Mouse (Mus musculus): ENCODE measurements around the gene Unc13d. TPM values are rescaled to one million over a fixed set of nuclear protein-coding genes. Genes with fewer than 3 reads are reported as not detected.

The Unc13d gene
- total and polyA plus RNA-seq, 3 experiments: 8.9 to 15.7 (median 14.0) TPM

DNA sequence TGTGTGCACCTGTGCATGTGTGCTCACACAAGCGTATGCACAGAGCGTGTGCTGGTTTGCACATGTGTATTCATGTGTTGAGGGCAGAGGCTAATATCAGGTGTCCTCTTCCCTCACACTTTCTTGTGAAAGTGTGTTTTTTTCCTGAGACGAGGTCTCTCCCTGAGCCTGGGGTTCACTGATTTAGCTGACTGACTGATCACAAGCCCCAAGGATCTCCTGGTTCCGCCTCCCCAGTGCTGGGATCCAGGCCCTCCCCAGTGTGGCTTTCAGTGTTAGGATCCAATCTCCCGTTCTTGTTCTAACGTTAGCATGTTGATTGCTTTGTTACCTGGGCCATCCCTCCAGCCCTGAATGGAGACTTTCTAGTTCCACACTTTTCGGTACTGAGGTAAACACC, 23.1 kb upstream of the Unc13d start:
- H3K9ac ChIP-seq (ENCODE audit: insufficient read depth, low read depth): no peak overlapping the region
- H3K36me3 ChIP-seq (replicated peaks in 1 of 2; ENCODE audit: control insufficient read depth in 1 of 2, insufficient read depth in 1 of 2, low read length in 1 of 2): no peaks in the 10 kb centered on the region
- H3K9me3 ChIP-seq (replicated peaks; ENCODE audit: low read length): peaks cover 5% of the 10 kb centered on the region
- H3K27ac ChIP-seq (ENCODE audit: insufficient read depth, low read depth): no peak overlapping the region
- H3K4me2 ChIP-seq (ENCODE audit: insufficient read depth, low read depth, poor library complexity, severe bottlenecking): no peak overlapping the region
- H3K4me3 ChIP-seq (replicated peaks in 1 of 3; ENCODE audit: low read depth in 2 of 3, low read length in 2 of 3, poor library complexity in 1 of 3): no peak overlapping the region
- in situ Hi-C loops (cut with MboI; ENCODE audit: low pct_ligation_motif_present, low pct_unique_long_range_greater_than_20kb, low sequenced_read_pairs): no loop called here
- dilution Hi-C loops (cut with MboI; ENCODE audit: extremely low pct_ligation_motif_present, extremely low pct_unique_long_range_greater_than_20kb, low sequenced_read_pairs): no loop called here
- H3K27me3 ChIP-seq (replicated peaks): peaks cover 4% of the 10 kb centered on the region
- no peak for TF ChIP-seq ZC3H11A (IDR thresholded peaks at IDR 0.05; ENCODE audit: low read depth, low read length)
- H3K4me1 ChIP-seq (ENCODE audit: control insufficient read depth in 1 of 2, insufficient read depth in 2 of 2): peaks cover 8 to 14% of the 10 kb centered on the region in 2 experiments
- H3K79me2 ChIP-seq (replicated peaks; ENCODE audit: control insufficient read depth, extremely low read depth, insufficient read depth, poor library complexity, severe bottlenecking): no peaks in the 10 kb centered on the region
- no peak for DNase-seq (ENCODE audit: extremely low read depth)

DNA sequence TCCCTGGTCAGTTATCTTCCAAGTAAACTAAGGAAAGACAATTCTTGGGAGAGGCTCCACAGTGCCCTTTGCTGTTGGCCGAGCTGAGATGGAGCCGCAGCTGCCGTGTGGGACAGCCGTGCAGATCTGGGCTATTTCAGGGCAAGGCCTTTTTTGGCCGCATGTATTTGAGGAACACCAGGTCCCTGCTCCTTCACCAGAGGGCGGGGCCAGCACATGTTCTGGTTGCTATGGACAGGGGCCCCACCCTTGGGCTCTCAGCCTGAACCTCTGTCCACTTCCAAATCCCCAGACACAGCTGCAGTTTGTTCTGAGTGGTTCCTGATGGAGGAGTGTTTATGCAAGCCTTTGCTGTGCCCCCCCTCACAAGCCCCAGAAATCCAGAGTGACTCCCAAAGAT, 22.6 kb upstream of the Unc13d start:
- Histone ChIP-seq H3K36me3 (replicated peaks in 1 of 2; ENCODE audit: control insufficient read depth in 1 of 2, insufficient read depth in 1 of 2, low read length in 1 of 2) (no peaks in the 10 kb centered on the region), H3K27me3 (replicated peaks) (peaks cover 4% of the 10 kb centered on the region), H3K4me2 (ENCODE audit: insufficient read depth, low read depth, poor library complexity, severe bottlenecking) (no peak overlapping the region), H3K4me3 (replicated peaks in 1 of 3; ENCODE audit: low read depth in 2 of 3, low read length in 2 of 3, poor library complexity in 1 of 3) (no peak overlapping the region), H3K9me3 (replicated peaks; ENCODE audit: low read length) (peaks cover 5% of the 10 kb centered on the region), H3K79me2 (replicated peaks; ENCODE audit: control insufficient read depth, extremely low read depth, insufficient read depth, poor library complexity, severe bottlenecking) (no peaks in the 10 kb centered on the region), H3K9ac (ENCODE audit: insufficient read depth, low read depth) (no peak overlapping the region), H3K27ac (ENCODE audit: insufficient read depth, low read depth) (no peak overlapping the region), H3K4me1 (ENCODE audit: control insufficient read depth in 1 of 2, insufficient read depth in 2 of 2) (peaks cover 8 to 14% of the 10 kb centered on the region in 2 experiments)
- no peak for DNase-seq (ENCODE audit: extremely low read depth)
- dilution Hi-C loops (cut with MboI; ENCODE audit: extremely low pct_ligation_motif_present, extremely low pct_unique_long_range_greater_than_20kb, low sequenced_read_pairs) (no loop called here), in situ Hi-C loops (cut with MboI; ENCODE audit: low pct_ligation_motif_present, low pct_unique_long_range_greater_than_20kb, low sequenced_read_pairs) (no loop called here)
- TF ChIP-seq USF1 (IDR thresholded peaks at IDR 0.05; ENCODE audit: low read depth, low read length) (no peak), POLR2A (IDR thresholded peaks at IDR 0.05; ENCODE audit: low read depth, low read length) (no peak), NRF1 (IDR thresholded peaks at IDR 0.05; ENCODE audit: low read depth, low read length) (no peak), ZNF384 (IDR thresholded peaks at IDR 0.05; ENCODE audit: low read depth, low read length) (no peak), MXI1 (IDR thresholded peaks at IDR 0.05; ENCODE audit: low read depth, low read length) (no peak), HCFC1 (IDR thresholded peaks at IDR 0.05; ENCODE audit: low read depth, low read length) (no peak)

DNA sequence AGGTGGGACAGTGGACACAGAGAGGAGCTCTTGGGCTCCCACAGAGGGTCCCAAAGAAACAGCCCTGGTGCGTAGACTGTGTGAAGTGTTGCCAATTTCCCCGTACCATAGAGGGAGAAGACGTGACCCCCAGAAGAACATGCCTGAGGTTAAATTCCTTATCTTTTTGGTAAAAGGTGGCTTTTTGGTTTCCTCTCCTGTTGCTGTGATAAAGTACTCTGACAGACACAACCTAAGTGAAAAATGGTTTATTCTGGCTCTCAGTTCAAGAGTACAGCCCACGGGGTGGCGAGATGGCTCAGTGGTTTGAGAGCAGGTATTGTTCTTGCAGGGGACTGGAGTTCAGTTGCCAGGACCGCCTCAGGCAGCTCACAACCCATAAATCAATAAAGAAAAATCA, 21.7 kb upstream of the Unc13d start:
- TF ChIP-seq MAFK (IDR thresholded peaks at IDR 0.05; ENCODE audit: insufficient replicate concordance, low read length) (no peak), CTCF (conservative IDR thresholded peaks at IDR 0.05 in 1 of 2, IDR thresholded peaks at IDR 0.05 in 1 of 2; ENCODE audit: low read depth in 2 of 2, low read length in 2 of 2) (no peak), JUN (IDR thresholded peaks at IDR 0.05; ENCODE audit: insufficient read depth, low read depth, low read length) (no peak), ZMIZ1 (IDR thresholded peaks at IDR 0.05; ENCODE audit: low read depth, low read length) (no peak), UBTF (IDR thresholded peaks at IDR 0.05; ENCODE audit: low read depth, low read length) (no peak), USF1 (IDR thresholded peaks at IDR 0.05; ENCODE audit: low read depth, low read length) (no peak), BHLHE40 (IDR thresholded peaks at IDR 0.05; ENCODE audit: low read depth, low read length) (no peak), MAX (IDR thresholded peaks at IDR 0.05; ENCODE audit: low read length) (no peak), MAZ (IDR thresholded peaks at IDR 0.05; ENCODE audit: low read depth, low read length) (no peak), ETS1 (conservative IDR thresholded peaks at IDR 0.05; ENCODE audit: low read depth, low read length) (no peak), KAT2A (IDR thresholded peaks at IDR 0.05; ENCODE audit: insufficient replicate concordance, low read length) (no peak), NRF1 (IDR thresholded peaks at IDR 0.05; ENCODE audit: low read depth, low read length) (no peak), ZKSCAN1 (IDR thresholded peaks at IDR 0.05; ENCODE audit: borderline replicate concordance, low read depth, low read length) (no peak), POLR2AphosphoS2 (IDR thresholded peaks at IDR 0.05; ENCODE audit: low read depth, low read length) (no peak), NELFE (IDR thresholded peaks at IDR 0.05; ENCODE audit: low read depth, low read length) (no peak), MXI1 (IDR thresholded peaks at IDR 0.05; ENCODE audit: low read depth, low read length) (no peak)
- H3K4me1 ChIP-seq (ENCODE audit: control insufficient read depth in 1 of 2, insufficient read depth in 2 of 2): peaks cover 6 to 12% of the 10 kb centered on the region in 2 experiments
- dilution Hi-C loops (cut with MboI; ENCODE audit: extremely low pct_ligation_motif_present, extremely low pct_unique_long_range_greater_than_20kb, low sequenced_read_pairs): no loop called here
- no peaks in the 10 kb centered on the region for H3K79me2 ChIP-seq (replicated peaks; ENCODE audit: control insufficient read depth, extremely low read depth, insufficient read depth, poor library complexity, severe bottlenecking)
- H3K36me3 ChIP-seq (replicated peaks in 1 of 2; ENCODE audit: control insufficient read depth in 1 of 2, insufficient read depth in 1 of 2, low read length in 1 of 2): no peaks in the 10 kb centered on the region
- no peak overlapping the region for H3K27ac ChIP-seq (ENCODE audit: insufficient read depth, low read depth)
- peaks cover 4% of the 10 kb centered on the region for H3K27me3 ChIP-seq (replicated peaks)
- H3K4me3 ChIP-seq (replicated peaks in 1 of 3; ENCODE audit: low read depth in 2 of 3, low read length in 2 of 3, poor library complexity in 1 of 3): no peak overlapping the region
- H3K9me3 ChIP-seq (replicated peaks; ENCODE audit: low read length): peaks cover 5% of the 10 kb centered on the region
- in situ Hi-C loops (cut with MboI; ENCODE audit: low pct_ligation_motif_present, low pct_unique_long_range_greater_than_20kb, low sequenced_read_pairs): no loop called here
- H3K4me2 ChIP-seq (ENCODE audit: insufficient read depth, low read depth, poor library complexity, severe bottlenecking): no peak overlapping the region
- H3K9ac ChIP-seq (ENCODE audit: insufficient read depth, low read depth): no peak overlapping the region
- no peak for DNase-seq (ENCODE audit: extremely low read depth)
